Mouse (Mus musculus) forelimb bud, embryonic 11.5 days (tissue): ENCODE results near the gene Emc4.

Source experiments
- DNase-seq: peaks from one replicate; pipeline ENCODE4 v3.0.0-alpha.2; 2012; ENCODE audit warnings: low read depth, low spot score

Gene Emc4

DNA sequence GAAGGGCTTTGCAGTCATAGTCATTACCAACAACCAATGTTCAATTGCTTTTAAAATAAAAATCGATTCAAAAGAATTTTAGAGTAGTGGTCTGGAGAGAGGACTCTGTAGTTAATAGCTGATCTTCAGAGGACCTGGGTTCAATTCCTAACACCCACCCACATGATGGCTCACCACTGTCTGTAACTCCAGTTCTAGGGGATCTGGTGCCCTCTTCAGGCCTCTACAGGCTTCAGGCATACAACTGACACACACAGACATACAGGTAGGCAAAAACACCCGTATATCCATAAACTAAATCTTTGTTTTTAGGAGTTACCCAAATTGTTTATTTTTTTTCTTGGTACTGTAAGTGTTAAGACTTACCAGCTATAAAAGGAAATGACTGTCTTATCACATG, 28.1 kb downstream of the Emc4 start:
- no peak for DNase-seq

DNA sequence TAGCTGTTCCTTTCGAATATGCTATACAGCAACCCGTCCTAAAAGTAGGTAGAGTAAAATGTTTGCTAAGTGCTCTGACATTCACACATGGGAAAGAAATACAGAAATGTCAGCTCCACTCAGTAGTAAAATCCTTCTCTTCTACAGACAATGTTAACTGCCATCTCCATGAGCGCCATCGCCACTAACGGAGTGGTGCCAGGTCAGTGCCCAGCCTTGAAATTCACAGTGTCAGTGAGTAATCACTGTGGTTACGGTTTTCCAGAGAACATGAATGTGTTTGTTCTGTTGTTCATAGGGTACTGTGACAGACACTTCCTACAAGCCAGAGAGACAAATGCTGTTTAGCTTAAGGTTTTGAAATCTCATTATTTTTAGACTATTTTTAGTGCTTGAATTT, 30.6 kb downstream of the Emc4 start:
- DNase-seq = no peak

DNA sequence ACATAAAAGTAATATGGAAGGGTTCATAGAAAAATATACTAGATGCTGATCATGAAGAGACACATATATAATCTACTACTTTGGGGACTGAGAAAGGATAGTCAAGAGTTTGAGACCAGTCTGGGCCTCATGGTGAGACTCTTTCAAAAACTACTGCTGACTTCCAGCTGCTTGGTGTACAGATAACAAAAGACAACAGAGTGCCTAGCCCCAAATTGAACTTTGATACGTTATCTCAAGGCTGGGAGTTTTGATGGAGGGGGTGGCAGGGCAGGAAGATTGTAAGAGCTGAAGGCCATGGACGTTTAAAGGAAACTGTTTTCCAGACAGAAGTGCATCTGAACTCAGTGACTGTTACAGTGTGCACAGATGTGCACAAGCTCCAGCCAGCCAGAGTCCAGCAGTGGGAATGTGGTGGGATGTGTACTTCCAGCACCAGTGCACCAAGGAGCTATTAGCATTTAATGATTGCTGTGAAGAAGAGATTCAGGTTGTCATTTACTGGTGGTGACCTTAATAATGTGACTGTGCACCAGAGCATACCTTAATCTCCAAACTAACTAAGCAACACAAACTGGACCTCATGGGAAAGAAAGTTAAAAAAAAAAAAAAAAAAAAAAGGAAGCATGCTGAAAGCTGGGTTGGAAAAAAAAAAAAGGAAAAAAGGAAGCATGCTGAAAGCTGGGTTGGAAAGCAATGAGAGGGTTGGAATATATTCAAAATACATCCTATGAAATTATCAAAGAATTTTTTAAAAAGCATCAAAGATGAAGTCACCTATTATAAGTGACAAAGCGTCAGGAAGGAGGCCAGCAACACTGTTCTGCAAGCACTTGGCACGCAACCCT, 35.6 kb downstream of the Emc4 start:
- DNase-seq = no peak

DNA sequence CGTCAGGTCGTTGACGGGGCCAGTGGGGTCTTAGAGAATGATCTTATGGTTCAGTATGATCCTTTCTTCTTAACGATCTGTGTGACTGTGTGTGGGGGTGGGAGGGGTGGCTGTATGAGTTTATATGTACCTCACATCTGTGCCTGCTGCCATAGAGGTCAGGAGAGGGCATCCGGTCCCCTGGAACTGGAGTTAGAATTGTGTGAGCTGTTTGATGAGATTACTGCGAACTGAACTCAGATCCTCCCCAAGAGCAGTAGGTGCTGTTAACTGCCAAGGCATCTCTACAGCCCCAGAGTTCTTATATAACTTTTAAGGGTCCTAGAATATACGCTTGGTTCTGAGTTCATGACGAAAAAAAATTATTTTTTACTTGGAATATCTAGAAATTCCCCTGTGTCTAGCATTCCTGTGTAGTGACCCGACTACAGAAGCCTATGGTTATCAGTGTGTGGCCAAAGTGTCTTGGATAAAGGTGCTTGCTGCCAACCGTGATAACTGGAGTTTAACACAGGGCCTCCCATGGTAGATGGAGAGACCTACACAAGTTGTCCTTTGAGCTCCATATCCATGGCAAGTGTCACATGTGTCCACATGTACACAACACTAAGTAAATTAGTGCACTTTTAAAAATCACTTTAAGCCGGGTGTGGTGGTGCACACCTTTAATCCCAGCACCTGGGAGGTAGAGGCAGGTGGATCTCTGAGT, 39.6 kb downstream of the Emc4 start:
- no peak for DNase-seq

DNA sequence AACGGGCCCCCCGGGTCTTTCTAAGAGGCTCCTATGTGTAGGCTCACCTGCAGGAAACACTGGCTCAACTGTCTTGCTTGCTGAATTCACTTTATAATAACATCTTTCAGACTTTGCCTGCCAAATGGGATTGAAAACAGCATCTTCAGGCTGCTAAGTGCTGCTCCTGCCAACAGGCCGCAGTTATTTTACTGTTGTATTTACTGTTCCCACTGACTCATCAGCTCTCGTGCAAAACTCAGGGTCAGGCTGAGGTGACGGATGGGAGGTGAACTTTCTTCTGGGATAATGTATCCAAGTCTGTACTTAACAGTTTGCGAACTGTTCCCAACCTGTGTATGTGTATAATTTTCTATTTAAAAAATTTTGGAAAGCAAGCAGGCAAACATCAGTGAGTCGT, 48.9 kb downstream of the Emc4 start:
- no peak for DNase-seq

DNA sequence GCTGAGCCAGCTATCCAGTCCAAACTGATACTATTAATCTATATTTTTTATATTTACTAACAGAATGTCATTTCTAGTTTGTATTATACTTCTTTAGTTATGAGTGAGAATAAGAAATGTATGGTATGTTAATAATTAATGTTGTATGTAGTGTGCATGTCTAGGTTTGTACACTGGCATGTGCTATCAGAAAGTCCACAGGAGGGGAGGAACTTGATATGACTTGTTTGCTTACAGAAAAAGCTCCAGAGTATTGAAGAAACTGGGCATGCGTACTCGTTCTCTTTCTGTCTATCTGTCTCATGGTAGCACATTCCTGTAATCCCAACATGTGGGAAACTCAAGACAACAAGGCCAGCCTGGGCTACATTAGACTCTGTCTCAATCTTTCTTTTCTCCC, 49.6 kb downstream of the Emc4 start:
- DNase-seq = no peak

DNA sequence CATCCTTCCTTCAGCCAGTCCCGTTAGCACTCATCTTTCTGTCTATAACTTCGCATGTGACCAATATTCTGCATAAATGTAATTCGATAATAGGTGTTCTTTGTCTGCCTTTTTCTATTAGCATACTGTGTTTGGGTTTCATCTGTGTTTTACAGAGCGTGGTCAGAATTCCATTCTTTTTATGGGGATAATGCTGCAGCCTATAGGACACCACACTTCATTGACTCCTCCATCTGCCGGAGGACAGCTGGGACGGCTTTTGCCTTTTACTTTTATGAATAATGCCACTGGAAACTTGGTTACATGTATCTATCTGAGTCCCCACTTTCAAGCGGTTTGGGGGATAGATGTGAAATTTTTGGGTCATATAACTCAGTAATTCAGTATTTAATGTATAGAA, 52.2 kb downstream of the Emc4 start:
- no peak for DNase-seq
